Mouse (Mus musculus): ENCODE data around the gene Ino80b. TPM values are rescaled to one million over a fixed set of nuclear protein-coding genes. Genes with fewer than 3 reads are reported as not detected.

Ino80b gene
- polyA plus RNA-seq, 1 experiment = 35.0 TPM

GRCm38 (mm10) chr6:83083497-83083896 lies 41.7 kb downstream of the Ino80b start:
- TF ChIP-seq CTCF (IDR thresholded peaks at IDR 0.05; ENCODE audit: control insufficient read depth, insufficient read depth, insufficient replicate concordance, low read depth, low read length) = no peak
- no peak for TF ChIP-seq POLR2A (IDR thresholded peaks at IDR 0.05; ENCODE audit: control insufficient read depth, low read depth, low read length)
- Histone ChIP-seq H3K4me1 (ENCODE audit: control insufficient read depth, insufficient read depth, low read length) (peaks cover 16% of the 10 kb centered on the region), H3K36me3 (ENCODE audit: control insufficient read depth, insufficient read depth, low read length) (no peaks in the 10 kb centered on the region; the same call in 1 of the 2 replicates), H3K27me3 (ENCODE audit: control insufficient read depth, insufficient read depth, low read length) (no peaks in the 10 kb centered on the region; the same call in 1 of the 2 replicates), H3K27ac (ENCODE audit: control insufficient read depth, insufficient read depth, low read depth, low read length) (no peak overlapping the region), H3K4me3 (ENCODE audit: control insufficient read depth, low read depth, low read length) (no peak overlapping the region)

- Histone ChIP-seq H3K4me1 (ENCODE audit: control insufficient read depth, insufficient read depth, low read length) (peaks cover 7% of the 10 kb centered on the region), H3K27ac (ENCODE audit: control insufficient read depth, insufficient read depth, low read depth, low read length) (no peak overlapping the region), H3K36me3 (ENCODE audit: control insufficient read depth, insufficient read depth, low read length) (no peaks in the 10 kb centered on the region; the same call in 1 of the 2 replicates), H3K4me3 (ENCODE audit: control insufficient read depth, low read depth, low read length) (no peak overlapping the region), H3K27me3 (ENCODE audit: control insufficient read depth, insufficient read depth, low read length) (no peaks in the 10 kb centered on the region)
- TF ChIP-seq POLR2A (IDR thresholded peaks at IDR 0.05; ENCODE audit: control insufficient read depth, low read depth, low read length) (no peak), CTCF (IDR thresholded peaks at IDR 0.05; ENCODE audit: control insufficient read depth, insufficient read depth, insufficient replicate concordance, low read depth, low read length) (no peak)
Measured at GRCm38 (mm10) chr6:83080210-83080609, 45.0 kb downstream of the Ino80b start.

- no peaks in the 10 kb centered on the region; the same call in 1 of the 2 replicates for H3K36me3 ChIP-seq (ENCODE audit: control insufficient read depth, insufficient read depth, low read length)
- no peaks in the 10 kb centered on the region for H3K27me3 ChIP-seq (ENCODE audit: control insufficient read depth, insufficient read depth, low read length)
- TF ChIP-seq CTCF (IDR thresholded peaks at IDR 0.05; ENCODE audit: control insufficient read depth, insufficient read depth, insufficient replicate concordance, low read depth, low read length) = 0 out of 2 replicates have a peak, but pooled peaks have one; percentile 7
- TF ChIP-seq POLR2A (IDR thresholded peaks at IDR 0.05; ENCODE audit: control insufficient read depth, low read depth, low read length) = peak; percentile 53; the same call in 1 of the 2 replicates
- peaks cover 7% of the 10 kb centered on the region for H3K4me1 ChIP-seq (ENCODE audit: control insufficient read depth, insufficient read depth, low read length)
- peak overlapping the region; percentile 99 for H3K27ac ChIP-seq (ENCODE audit: control insufficient read depth, insufficient read depth, low read depth, low read length)
- peak overlapping the region; percentile 97 for H3K4me3 ChIP-seq (ENCODE audit: control insufficient read depth, low read depth, low read length)
Measured at GRCm38 (mm10) chr6:83078324-83078858, 46.8 kb downstream of the Ino80b start.

GRCm38 (mm10) chr6:83077630-83078323 lies 47.5 kb downstream of the Ino80b start, which contains the start of gene Pcgf1:
TSS of gene Pcgf1 (plus strand) at chr6:83077869.
- TF ChIP-seq POLR2A (IDR thresholded peaks at IDR 0.05; ENCODE audit: control insufficient read depth, low read depth, low read length) (peak; percentile 60; the same call in 1 of the 2 replicates), CTCF (IDR thresholded peaks at IDR 0.05; ENCODE audit: control insufficient read depth, insufficient read depth, insufficient replicate concordance, low read depth, low read length) (no peak)
- Histone ChIP-seq H3K27me3 (ENCODE audit: control insufficient read depth, insufficient read depth, low read length) (no peaks in the 10 kb centered on the region), H3K4me1 (ENCODE audit: control insufficient read depth, insufficient read depth, low read length) (peaks cover 7% of the 10 kb centered on the region), H3K36me3 (ENCODE audit: control insufficient read depth, insufficient read depth, low read length) (no peaks in the 10 kb centered on the region; the same call in 1 of the 2 replicates), H3K4me3 (ENCODE audit: control insufficient read depth, low read depth, low read length) (peak within 1 kb of the TSS; percentile 97), H3K27ac (ENCODE audit: control insufficient read depth, insufficient read depth, low read depth, low read length) (peak within 1 kb of the TSS; percentile 99)

- Histone ChIP-seq H3K36me3 (ENCODE audit: control insufficient read depth, insufficient read depth, low read length) (no peaks in the 10 kb centered on the region; the same call in 1 of the 2 replicates), H3K4me1 (ENCODE audit: control insufficient read depth, insufficient read depth, low read length) (peaks cover 13% of the 10 kb centered on the region), H3K4me3 (ENCODE audit: control insufficient read depth, low read depth, low read length) (no peak overlapping the region), H3K27ac (ENCODE audit: control insufficient read depth, insufficient read depth, low read depth, low read length) (no peak overlapping the region), H3K27me3 (ENCODE audit: control insufficient read depth, insufficient read depth, low read length) (peaks cover 3% of the 10 kb centered on the region; the same call in 1 of the 2 replicates)
- TF ChIP-seq POLR2A (IDR thresholded peaks at IDR 0.05; ENCODE audit: control insufficient read depth, low read depth, low read length) (no peak), CTCF (IDR thresholded peaks at IDR 0.05; ENCODE audit: control insufficient read depth, insufficient read depth, insufficient replicate concordance, low read depth, low read length) (no peak)
Measured at GRCm38 (mm10) chr6:83074979-83075378, 50.3 kb downstream of the Ino80b start.

Other genes with a start within 250 kb of the Ino80b start
- gene Sema4f, start 185.7 kb downstream of the Ino80b start, polyA plus RNA-seq (2012; rRNA removed) = 1.1 and 1.3 TPM in 2 replicates
- gene M1ap, start 178.5 kb downstream of the Ino80b start, polyA plus RNA-seq (2012; rRNA removed) = 101 and 141 TPM in 2 replicates
- 0.99 and 1.0 TPM in 2 replicates for gene Dok1, start 92.0 kb downstream of the Ino80b start, polyA plus RNA-seq (2012; rRNA removed)
- 1.1 and 1.3 TPM in 2 replicates for gene Loxl3, start 91.3 kb downstream of the Ino80b start, polyA plus RNA-seq (2012; rRNA removed)
- gene Aup1, start 70.9 kb downstream of the Ino80b start, polyA plus RNA-seq (2012; rRNA removed) = 240 and 244 TPM in 2 replicates
- 30.4 and 30.9 TPM in 2 replicates for gene Htra2, start 70.2 kb downstream of the Ino80b start, polyA plus RNA-seq (2012; rRNA removed)
- gene Dqx1, start 67.6 kb downstream of the Ino80b start, polyA plus RNA-seq (2012; rRNA removed) = 0.84 and 0.85 TPM in 2 replicates
- gene Tlx2, start 55.1 kb downstream of the Ino80b start, polyA plus RNA-seq (2012; rRNA removed) = 0.11 and 0.26 TPM in 2 replicates
- gene Pcgf1, start 47.6 kb downstream of the Ino80b start, polyA plus RNA-seq (2012; rRNA removed) = 38.9 and 41.6 TPM in 2 replicates
- gene Lbx2, start 39.1 kb downstream of the Ino80b start, polyA plus RNA-seq (2012; rRNA removed) = 0.25 and 1.1 TPM in 2 replicates
- gene Ccdc142, start 23.8 kb downstream of the Ino80b start, polyA plus RNA-seq (2012; rRNA removed) = 4.0 and 5.7 TPM in 2 replicates
- gene Gm42688, start 23.8 kb downstream of the Ino80b start, polyA plus RNA-seq (2012; rRNA removed) = 9.4 and 10.0 TPM in 2 replicates
- 71.3 and 82.0 TPM in 2 replicates for gene Mrpl53, start 16.4 kb downstream of the Ino80b start, polyA plus RNA-seq (2012; rRNA removed)
- gene Mogs, start 9.9 kb downstream of the Ino80b start, polyA plus RNA-seq (2012; rRNA removed) = 20.7 and 20.9 TPM in 2 replicates
- gene Wbp1, start 3.9 kb downstream of the Ino80b start, polyA plus RNA-seq (2012; rRNA removed) = 53.0 and 63.3 TPM in 2 replicates
- 13.2 and 19.2 TPM in 2 replicates for gene Rtkn, start 10.0 kb upstream of the Ino80b start, polyA plus RNA-seq (2012; rRNA removed)
- gene Wdr54, start 31.0 kb upstream of the Ino80b start, polyA plus RNA-seq (2012; rRNA removed) = 129 and 133 TPM in 2 replicates
- 604 and 651 TPM in 2 replicates for gene 1700003E16Rik, start 31.0 kb upstream of the Ino80b start, polyA plus RNA-seq (2012; rRNA removed)
- gene Dctn1, start 40.5 kb upstream of the Ino80b start, polyA plus RNA-seq (2012; rRNA removed) = 49.3 and 57.9 TPM in 2 replicates
- 1.9 and 3.4 TPM in 2 replicates for gene Slc4a5, start 94.4 kb upstream of the Ino80b start, polyA plus RNA-seq (2012; rRNA removed)
- gene Mthfd2, start 200.5 kb upstream of the Ino80b start, polyA plus RNA-seq (2012; rRNA removed) = 13.9 and 15.4 TPM in 2 replicates
- gene Mob1a, start 200.6 kb upstream of the Ino80b start, polyA plus RNA-seq (2012; rRNA removed) = 9.4 and 12.2 TPM in 2 replicates
- 64.3 and 68.3 TPM in 2 replicates for gene Bola3, start 223.7 kb upstream of the Ino80b start, polyA plus RNA-seq (2012; rRNA removed)

Data from testis, adult 2 months (tissue).